Mouse (Mus musculus) ES-Bruce4 (cell line): ENCODE results near the gene Nmur1.

Experiments
- CTCF ChIP-seq: IDR thresholded peaks from one replicate; pipeline ENCODE4 v1.8.1; 2011; ENCODE audit warnings: low read depth, low read length
- POLR2A ChIP-seq: IDR thresholded peaks from one replicate; pipeline ENCODE4 v1.8.1; 2011; ENCODE audit warnings: low read length; ENCODE audit not compliant: insufficient read depth

GRCm38 (mm10) chr1:86368086-86368485 is 57.9 kb downstream of the Nmur1 start:
- TF ChIP-seq CTCF: no peak
- TF ChIP-seq POLR2A: no peak
